Mouse (Mus musculus) heart, postnatal 36 days (tissue): ENCODE measurements around the gene Uvrag. TPM values are rescaled to one million over a fixed set of nuclear protein-coding genes. Genes with fewer than 3 reads are reported as not detected.

ENCODE experiments used
- DNase-seq, 2 experiments: peaks; one replicate each; pipeline ENCODE4 v3.0.0; 2021 to 2022
- intact Hi-C: fragments of 180-260 bp; cut with DNase I; formaldehyde crosslinking; loops from one replicate; pipeline ENCODE4 v1.15.1; 2025
- total RNA-seq, 2 experiments: library from RNA; stranded (reverse); gene quantifications; 2 replicates each; pipeline ENCODE4 v1.2.3; 2021

Gene Uvrag
- total RNA-seq, 2 experiments from 2014 or later: 21.6 to 28.6 TPM

DNA sequence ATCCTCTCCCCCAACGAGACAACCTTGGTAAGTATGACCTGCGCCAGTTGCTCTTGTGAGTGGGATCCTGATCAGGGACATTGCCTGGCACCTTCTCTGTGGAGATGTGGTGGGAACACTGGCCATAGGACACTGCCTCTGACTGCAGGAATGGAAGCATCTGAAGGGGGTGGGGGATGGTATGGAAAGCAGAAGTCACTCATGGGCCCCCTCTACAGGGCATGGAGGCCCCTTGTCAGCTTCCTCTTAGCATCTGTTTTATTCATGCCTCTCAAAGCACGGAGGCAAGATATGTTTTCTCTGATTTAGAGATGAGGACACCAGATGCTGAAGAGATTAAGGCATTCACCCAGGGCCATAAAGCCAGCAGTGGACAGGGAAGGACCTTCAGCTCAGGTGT, 271.9 kb downstream of the Uvrag start:
- intact Hi-C loops: no loop called here
- no peak for DNase-seq

DNA sequence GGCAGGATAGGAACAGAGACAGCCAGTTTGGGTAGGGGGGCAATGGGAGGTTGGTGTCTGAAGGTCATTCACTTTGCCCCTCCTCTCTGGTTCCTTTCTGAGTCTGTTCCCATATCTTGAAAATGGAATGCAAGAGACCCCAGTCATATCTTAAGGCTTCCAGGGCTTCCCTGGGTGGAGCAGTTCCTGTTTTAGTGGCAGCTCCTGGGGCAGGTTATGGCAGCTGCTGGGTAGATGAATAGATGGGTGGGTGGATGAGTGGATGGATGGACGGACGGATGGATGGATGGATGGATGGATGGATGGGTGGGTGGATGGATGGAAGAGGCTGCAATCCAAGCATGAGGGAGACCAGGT, 273.2 kb downstream of the Uvrag start:
- DNase-seq: no peak
- intact Hi-C loops: no loop called here

DNA sequence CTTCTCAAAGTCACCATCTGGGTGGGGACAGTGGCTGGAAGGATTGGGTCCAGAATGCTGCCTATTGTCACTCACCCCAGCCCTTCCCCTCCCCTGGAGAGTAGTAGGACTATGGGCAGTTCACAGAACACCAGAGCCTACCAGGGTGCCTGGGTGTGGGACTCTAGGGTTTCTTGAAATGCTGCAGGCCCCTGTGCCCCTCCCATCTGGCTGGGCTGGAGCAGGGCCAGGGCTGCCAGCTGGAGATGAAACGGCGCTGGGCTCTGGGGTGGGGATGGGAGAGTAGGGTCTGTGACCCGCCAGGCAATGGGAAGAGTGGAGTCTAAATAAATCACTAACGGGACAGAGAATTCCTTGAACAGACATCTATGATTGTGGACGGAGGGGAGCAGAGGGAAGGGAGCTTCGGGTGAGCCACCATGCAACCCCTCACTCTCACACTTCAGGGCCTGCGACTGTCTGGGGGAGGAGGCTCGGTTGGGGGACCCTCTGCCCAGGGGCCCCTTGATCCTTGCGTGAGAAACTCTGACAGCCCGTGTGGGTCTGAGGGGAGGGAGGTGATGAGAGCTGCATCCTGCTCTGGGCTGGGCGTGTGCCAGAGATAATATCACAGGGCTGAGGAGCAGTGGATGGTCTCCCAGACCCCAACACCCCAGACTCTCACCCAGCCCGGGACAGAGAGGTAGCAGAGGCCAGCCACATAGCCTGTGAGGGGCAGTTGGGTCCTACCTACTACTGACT, 273.7 kb downstream of the Uvrag start:
- intact Hi-C loops: no loop called here

DNA sequence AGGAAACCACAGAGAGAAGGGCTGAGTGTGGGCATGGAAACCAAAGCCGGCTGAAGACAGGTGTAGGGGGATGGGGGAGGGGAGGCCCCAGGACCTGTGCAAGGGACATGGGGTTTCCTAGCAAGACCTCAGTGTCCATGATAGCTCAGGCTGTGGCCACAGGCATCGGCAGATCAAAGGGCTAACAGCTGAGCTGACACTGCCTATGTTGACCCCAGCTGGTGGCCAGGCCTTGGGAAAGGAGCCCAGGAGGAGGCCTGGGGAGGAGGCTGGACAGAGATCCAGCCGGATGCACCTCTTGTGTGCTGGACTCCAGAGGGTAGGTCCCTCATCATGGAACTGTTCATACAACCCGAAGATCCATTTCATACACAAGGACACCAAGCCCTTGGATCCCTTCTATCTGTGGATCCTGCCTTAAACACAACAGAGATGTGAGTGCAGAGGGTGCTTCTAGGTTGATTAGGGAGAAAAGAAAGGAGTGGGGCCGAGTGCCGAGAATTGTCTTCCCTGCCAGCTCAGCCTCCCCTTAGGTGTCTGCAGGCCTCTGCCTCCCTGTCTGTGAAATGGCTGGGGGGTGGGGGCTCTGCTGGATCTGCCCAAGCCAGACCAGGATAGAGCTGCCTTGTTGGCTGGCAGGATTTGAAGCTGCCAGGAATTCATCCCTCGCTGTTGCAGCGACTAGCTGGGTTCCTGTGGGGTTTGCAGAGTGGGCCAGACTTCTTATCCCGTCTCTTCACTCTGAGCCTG, 276.8 kb downstream of the Uvrag start:
- intact Hi-C loops: no loop called here

More for the DNA sequence above, 273.7 kb downstream of the Uvrag start:
- no peak for DNase-seq

DNA sequence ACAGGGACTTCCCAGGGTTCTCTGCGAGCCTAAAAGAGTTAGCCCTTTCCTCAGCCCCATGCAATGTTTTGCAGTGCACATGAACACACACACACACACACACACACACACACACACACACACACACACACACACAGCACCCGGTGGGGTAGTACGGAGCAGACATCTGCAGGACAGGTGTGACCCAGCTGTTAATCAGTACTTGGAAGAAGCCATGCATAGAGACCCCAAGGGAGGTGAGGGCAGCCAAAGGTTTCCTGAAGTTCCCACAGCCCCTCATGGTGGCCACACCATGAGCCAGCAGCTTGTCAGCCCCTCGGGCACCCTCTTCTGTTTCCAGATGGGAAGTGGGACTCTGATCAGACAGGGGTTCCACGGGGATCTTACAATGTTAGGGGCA, 277.9 kb downstream of the Uvrag start:
- DNase-seq: no peak
- intact Hi-C loops: no loop called here

More for the DNA sequence above, 276.8 kb downstream of the Uvrag start:
- no peak for DNase-seq

DNA sequence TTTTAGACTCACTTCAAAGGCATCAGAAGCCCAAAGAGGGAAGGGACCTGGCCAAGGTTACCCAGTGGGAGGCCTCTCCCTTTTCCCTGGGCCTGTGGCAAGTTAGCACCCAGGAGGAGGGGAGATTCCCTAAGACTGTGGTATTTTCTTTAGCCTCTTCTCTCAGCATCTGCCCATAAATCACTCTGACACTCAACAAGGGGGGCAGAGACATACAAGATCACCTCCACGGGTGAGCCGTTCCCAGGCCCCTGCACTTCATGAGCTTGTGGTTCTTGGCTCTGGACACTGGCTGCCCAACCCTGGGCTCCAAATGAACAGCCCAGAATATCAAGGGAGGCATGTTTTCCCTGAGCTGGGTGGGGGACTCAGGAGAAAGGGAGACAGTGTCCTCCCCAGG, 279.9 kb downstream of the Uvrag start:
- intact Hi-C loops: no loop called here
- no peak for DNase-seq

DNA sequence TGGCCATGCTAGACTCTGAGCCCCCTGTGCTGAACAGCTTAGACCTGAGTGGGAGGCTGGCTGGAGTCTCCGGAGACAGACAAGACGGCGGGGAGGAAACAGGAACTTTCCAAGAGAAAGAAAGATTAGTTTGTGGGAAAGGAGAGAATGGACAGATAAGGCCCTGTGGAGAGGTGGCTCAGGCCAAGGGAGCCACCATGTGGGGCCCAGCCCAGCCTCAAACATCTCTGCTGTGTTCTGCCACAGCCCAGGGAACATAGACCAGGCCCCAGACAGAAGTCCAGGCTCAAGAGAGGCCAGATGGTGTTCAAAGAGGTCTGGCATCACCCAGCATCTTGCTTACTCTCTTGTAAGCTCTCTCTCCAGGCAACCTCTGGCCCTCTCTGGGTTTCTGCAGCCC, 283.8 kb downstream of the Uvrag start:
- intact Hi-C loops: no loop called here
- DNase-seq: no peak

DNA sequence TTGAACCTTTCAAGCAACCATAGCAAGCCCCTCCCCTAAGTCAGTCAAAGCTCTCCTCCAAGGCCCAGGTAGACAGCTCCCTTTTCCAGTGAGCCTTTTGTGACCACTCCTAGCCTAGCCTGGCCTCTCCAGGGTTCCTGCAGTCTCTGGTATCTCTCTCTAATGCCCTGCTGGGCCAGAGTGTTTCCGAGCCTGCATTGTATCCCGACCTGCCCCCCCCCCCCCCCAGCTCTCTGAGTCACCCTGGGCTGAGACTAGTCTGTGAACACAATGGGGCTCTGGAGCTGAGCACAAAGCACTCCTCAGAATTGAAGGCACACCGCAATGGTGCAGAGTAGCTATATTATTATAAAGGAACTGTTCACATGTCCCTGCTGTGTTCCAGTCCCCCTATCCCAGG, 284.8 kb downstream of the Uvrag start:
- DNase-seq: no peak
- intact Hi-C loops: no loop called here

DNA sequence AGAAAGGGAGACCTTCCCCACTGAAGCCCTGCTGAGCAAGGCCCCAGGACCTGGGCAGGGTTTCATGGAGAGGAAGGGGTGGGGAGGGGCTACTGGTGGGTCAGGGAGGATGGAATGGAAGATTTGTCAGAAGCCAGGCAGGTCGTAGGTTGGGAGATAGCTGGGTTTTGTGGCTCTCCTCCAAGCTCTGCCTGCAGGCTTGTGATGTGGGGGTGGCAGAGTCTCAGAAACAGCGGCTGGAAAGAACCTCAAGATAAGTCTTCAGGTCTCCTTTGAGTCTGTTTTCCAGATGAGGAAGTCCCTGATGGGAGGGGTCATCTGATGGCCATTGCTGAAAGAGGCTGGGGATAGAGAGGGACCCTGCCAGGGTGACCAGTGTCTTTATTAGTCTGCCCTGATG, 285.6 kb downstream of the Uvrag start:
- intact Hi-C loops: no loop called here
- no peak for DNase-seq

DNA sequence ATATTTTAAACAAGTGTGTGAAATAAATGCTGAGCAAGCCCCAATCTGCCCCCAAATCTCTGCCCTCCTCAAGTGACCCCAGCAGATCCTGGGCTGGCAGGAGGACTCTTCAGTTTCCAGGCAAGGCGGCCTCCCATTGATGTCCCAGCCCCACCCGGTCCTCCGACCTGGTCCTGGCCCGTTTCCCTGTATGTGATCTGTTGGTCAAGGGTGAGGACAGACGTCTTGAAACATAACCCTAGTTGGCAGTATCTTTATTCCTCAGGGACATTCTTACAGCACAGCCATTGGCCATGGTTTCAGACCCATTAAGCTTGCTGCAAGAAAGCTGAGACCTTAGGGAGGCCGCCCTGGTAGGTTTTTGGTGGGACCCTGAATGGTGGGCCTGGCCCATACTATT, 287.1 kb downstream of the Uvrag start:
- no peak for DNase-seq
- intact Hi-C loops: no loop called here

DNA sequence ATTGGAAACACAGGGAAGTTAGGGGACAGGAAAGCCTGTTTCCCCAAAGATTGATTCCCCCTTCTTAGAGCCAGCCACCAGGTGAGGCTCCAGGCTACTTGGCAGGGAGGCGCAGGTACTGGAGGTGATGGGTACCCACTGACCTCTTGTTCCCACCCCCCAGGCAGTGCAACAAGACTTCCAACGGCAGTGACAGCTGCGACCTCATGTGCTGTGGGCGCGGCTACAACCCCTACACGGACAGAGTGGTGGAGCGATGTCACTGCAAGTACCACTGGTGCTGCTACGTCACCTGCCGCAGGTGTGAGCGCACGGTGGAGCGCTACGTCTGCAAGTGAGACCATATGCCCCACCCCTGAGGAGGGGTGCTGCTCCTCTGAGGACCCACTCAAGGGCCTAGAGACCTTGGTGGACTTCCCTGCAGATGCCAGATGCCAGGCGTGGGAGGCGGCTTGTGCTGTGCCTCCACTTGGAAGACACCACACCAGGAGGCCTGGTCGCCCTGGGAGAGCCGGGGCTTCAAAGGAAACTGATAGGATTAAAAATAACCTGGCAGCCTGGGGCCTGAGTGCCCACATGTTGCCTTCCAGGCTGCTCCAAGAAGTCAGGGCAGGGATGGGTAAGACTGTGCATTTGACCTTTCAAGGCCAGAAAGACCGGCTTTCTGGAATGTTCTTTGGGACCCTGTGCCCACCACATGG, 287.8 kb downstream of the Uvrag start:
- DNase-seq: peak in 1 of 2 experiments; percentile 15
- intact Hi-C loops: no loop called here

DNA sequence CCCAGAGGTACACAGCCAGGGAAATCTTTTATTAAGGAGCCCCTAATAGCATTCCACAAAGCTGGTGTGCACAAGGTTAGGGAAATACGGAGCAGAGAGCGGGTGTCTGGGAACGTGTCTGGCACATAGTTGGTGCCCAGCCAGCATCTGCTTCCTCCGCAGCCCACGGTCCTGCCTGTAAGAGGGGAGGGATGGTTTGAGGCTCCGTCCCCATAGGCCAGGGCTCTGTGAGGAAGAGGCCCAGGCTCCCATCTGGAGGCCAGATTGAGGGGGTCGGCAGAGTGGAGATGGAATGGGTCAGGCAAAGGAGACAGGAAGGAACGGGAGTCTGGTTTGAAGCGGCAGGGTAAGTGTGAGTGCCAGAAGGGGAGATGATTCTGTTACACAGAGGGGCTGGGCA, 289.7 kb downstream of the Uvrag start:
- intact Hi-C loops: no loop called here
- peak in 1 of 2 experiments; percentile 34 for DNase-seq

DNA sequence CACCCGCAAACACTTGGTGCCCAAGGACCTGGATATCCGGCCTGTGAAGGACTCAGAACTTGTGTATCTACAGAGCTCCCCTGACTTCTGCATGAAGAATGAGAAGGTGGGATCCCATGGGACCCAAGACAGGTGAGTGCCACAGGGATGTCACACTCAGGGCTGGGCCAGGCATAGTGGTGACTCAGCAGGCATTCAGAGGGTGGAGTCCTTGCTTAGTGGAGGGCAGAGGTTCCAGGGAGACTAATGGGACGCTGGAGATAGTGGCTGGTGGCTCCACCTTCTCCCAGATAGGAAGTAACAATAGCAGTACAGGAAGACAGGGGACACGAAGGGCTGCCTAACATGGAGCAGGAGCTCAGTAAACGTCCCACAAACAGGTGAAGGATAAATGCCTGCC, 290.6 kb downstream of the Uvrag start:
- intact Hi-C loops: no loop called here
- DNase-seq: no peak

DNA sequence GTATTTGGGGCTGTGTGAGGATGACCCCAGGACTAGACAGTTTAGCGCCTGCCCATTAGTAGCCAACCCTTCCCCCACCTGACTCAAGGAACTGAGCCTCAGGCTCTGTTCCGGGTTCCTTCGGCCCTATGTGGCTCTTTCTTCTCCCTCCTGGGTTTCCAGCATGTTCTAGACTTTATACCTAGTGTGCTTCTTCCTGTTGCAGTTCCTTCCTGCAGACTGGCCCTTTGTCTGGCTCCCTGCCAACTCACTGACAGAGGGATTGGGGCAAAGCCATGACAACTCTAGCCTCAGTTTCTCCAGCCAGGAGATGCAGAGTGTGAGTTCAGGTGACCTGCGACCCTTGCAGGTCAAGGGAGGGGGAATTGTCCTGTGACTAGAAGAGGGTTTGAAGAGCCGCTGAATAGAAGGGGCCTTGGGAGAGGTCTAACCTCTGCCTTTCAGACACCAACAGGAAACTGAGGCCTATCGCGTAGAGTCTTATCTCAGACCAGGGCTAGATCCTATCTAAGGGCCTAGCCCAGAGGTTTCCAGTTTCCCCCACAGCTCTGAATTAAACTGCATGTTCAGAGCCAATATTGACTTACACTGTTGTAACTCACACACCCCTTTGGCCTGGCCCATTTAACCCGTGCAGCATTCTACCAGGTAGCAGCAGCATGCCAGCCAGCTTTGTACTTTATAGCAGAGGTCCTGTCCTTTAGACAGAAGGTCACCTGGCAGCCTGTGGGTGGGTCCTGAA, 291.9 kb downstream of the Uvrag start:
- DNase-seq: no peak
- intact Hi-C loops: no loop called here

DNA sequence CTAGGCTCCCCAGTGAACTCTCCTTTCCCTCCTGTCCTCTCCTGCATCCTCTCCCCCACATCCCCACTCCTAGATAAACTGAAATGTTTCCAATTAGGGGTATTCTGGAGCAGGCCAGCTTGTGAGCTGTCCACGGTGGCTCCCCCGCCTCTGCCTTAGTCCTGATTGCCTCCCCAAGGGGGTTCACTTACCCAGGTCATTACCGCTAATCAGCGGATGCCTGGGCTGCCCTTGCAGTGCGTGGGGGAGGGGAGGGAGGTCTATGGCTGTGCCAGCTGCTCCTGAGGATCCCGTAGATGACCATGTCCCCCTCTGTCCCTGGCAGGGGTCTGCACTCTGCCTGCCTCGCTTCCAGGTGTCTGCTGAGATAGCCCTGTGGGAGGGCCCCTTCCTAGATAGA, 297.3 kb downstream of the Uvrag start:
- DNase-seq: no peak
- intact Hi-C loops: no loop called here

DNA sequence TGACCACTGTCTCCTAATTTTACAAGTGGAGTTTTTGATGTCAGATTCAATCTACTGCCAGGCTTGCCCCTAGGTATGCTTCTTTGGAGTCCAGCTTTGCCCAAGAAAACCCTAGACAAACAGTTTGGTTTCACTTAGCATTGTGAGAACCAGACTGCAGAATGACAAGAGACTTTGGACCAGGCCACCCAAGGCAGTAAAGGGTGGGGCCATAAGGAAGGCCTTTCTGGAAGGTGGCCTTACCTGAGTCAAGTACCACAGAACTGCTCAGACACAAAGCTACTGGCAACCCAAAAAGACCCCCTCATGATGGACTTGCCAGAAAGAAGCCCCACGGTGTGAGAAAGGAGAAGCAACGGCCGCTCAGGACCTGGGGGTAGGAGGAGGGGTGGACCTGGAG, 297.9 kb downstream of the Uvrag start:
- intact Hi-C loops: no loop called here
- no peak for DNase-seq

DNA sequence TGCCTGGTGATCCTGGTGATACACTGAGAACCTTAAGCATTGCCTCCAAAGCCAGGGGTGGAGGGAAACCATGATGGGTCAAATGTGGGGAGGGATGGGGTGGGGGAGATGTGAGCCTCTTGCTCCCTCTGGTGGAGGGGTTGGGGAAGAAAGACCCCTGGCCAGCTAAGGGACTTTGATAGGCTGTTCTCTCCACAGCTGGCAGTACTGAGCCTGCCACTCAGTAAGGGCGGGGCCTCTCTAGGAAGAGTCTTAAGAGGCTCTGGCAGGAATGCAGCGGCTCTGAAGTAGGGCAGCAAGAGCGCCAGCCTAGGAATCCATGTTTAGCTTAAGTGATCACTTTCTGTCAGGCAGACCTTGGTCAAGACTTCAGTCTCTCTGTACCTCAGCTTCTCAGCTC, 299.1 kb downstream of the Uvrag start:
- intact Hi-C loops: no loop called here
- no peak for DNase-seq

DNA sequence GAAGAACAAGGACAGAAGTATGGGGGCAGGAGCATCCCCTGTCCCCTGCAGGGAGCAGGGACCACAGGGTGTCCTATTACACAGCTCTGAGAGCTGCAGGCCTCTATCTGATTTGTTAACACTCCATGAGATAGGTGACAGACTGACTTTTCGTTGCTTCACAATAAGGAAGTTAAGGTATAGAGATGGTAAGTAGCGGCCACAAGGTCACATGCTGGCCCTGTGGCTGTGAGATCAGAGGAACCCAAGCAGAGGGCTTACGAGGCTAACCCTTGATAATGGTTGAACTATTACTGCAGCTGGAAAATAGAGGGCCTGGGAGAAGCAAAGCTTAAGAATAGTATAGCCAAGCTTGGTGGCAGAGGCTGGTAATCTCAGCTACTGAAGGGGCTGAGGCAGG, 300.2 kb downstream of the Uvrag start:
- intact Hi-C loops: no loop called here
- DNase-seq: no peak

DNA sequence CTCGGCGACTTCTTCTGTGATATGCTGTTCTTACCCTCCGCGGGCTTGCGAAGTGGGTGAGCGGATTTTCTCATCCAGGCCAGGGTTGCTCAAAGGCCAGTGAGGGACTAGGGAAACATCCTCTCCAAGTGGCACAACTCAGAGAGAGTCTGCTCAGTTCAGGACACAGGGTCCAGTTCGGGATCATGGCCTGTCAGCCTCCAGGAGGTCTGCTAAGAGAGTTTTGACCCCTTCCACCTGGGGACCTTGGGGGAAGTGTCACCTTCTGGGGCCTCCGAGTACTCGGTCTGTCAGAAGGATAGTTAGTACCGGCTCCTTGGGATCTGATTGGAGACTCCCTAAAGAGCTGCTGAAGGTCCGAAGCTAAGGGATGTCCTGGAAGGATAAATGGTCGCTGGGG, 301.6 kb downstream of the Uvrag start:
- DNase-seq: no peak

DNA sequence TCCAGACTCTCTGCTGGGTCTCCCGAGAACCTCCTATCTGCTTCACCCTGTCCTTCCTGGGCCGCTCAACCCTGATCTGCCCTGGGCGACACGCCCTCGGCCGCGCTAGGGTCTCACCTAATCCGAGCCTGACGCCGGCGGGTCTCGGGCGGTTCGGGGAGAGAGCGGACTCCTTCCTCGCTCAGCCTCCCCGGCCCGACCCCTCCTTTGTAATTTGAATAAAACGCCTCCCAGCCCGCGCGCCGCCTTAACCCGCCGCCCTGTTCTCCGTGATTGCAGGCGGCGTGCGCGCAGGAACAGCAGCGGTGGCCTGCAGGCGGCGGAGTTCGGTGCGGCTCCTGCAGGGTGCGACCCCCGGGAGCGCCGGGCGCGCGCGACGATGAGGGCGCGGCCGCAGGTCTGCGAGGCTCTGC, 302.2 kb downstream of the Uvrag start:
- peak; percentile 57 to 60 for DNase-seq
- intact Hi-C loops: loop anchor here (1.0 kb wide), 2 partner anchors 95 to 241 kb away; no protein-coding TSS in a partner anchor

More for the DNA sequence above, 301.6 kb downstream of the Uvrag start:
- intact Hi-C loops: no loop called here

DNA sequence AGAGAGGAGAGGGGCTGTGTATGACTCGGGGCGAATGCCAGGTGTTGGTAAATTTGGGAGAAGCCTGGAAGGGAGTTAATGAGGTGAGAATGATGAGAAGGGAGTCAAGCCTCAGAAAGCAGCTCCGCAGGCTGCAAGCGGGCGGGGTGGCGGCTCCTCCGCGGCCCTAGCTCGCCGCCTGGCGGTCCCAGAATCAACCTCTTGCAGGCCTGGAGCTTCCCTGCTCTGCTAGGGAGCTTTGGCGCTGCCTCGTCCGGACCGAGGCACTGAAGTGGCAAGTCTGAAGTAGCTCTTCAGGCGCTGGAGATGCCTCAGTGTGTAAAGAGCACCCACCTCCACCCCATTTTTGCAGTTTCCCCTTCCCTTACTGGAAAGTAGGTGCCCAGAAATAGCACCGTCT, 303.0 kb downstream of the Uvrag start:
- intact Hi-C loops: loop anchor here (1.0 to 2.0 kb wide), 3 partner anchors 59 to 241 kb away; no protein-coding TSS in a partner anchor

More for the DNA sequence above, 303.0 kb downstream of the Uvrag start:
- DNase-seq: peak; percentile 81 to 85
